25 mouse cellular contexts compared by ENCODE assay signal in genomic region chr2:54228613-54229012, GRCm38 (mm10).
DNase-seq lines count a peak whose midpoint lies in the region; ATAC-seq and TF ChIP-seq lines count a peak whose summit lies in the region.
"Had no signal": no experiment of that assay in that cellular context is flagged by ENCODE, and none has a peak within 500 bp of the region (broad histone marks: within the 10 kb centered on the region; RNA-seq: fewer than 3 reads in every experiment).

No protein-coding gene starts in this region.

- no peaks in the 10 kb centered on the region for H3K4me1 ChIP-seq in embryonic facial prominence, embryonic 11.5 days (ENCODE audit: control insufficient read depth, insufficient read depth, low read length)
- H3K4me1 ChIP-seq in embryonic facial prominence, embryonic 10.5 days, result no peaks in the 10 kb centered on the region
- no peaks in the 10 kb centered on the region for H3K4me1 ChIP-seq in lung, postnatal 0 days (ENCODE audit: insufficient read depth, low read depth, low read length)
- H3K4me1 ChIP-seq: embryonic facial prominence, embryonic 12.5 days; forebrain, embryonic 10.5 days; forebrain, embryonic 12.5 days had no signal

- H3K4me3 ChIP-seq in embryonic facial prominence, embryonic 11.5 days (ENCODE audit: low read depth, low read length), result no peak overlapping the region
- H3K4me3 ChIP-seq in embryonic facial prominence, embryonic 10.5 days, result no peak overlapping the region
- no peak overlapping the region for H3K4me3 ChIP-seq in lung, postnatal 0 days (ENCODE audit: low read depth, low read length)
- H3K4me3 ChIP-seq: embryonic facial prominence, embryonic 12.5 days; forebrain, embryonic 10.5 days; forebrain, embryonic 12.5 days had no signal

- H3K27ac ChIP-seq in embryonic facial prominence, embryonic 11.5 days (replicated peaks; ENCODE audit: low read depth, low read length), result no peak overlapping the region
- no peak overlapping the region for H3K27ac ChIP-seq in embryonic facial prominence, embryonic 10.5 days (replicated peaks)
- no peak overlapping the region for H3K27ac ChIP-seq in lung, postnatal 0 days (ENCODE audit: low read length)
- H3K27ac ChIP-seq: embryonic facial prominence, embryonic 12.5 days; forebrain, embryonic 10.5 days; forebrain, embryonic 12.5 days had no signal

- no peaks in the 10 kb centered on the region for H3K27me3 ChIP-seq in embryonic facial prominence, embryonic 11.5 days (ENCODE audit: control insufficient read depth, insufficient read depth, low read length)
- H3K27me3 ChIP-seq in embryonic facial prominence, embryonic 10.5 days (replicated peaks; ENCODE audit: low read depth, poor library complexity, severe bottlenecking), result no peaks in the 10 kb centered on the region
- no peaks in the 10 kb centered on the region for H3K27me3 ChIP-seq in lung, postnatal 0 days (replicated peaks; ENCODE audit: insufficient read depth, low read length)
- H3K27me3 ChIP-seq: CH12.LX; embryonic facial prominence, embryonic 12.5 days; forebrain, embryonic 12.5 days; Patski had no signal

- TF ChIP-seq EP300 in lung, postnatal 0 days (IDR thresholded peaks at IDR 0.05), result peak; percentile 28; the same call in 1 of the 2 replicates

- no peak overlapping the region for H3K4me2 ChIP-seq in embryonic facial prominence, embryonic 11.5 days (ENCODE audit: low read depth, low read length)
- no peak overlapping the region for H3K4me2 ChIP-seq in lung, postnatal 0 days (replicated peaks; ENCODE audit: low read depth, low read length)
- H3K4me2 ChIP-seq: embryonic facial prominence, embryonic 12.5 days; forebrain, embryonic 12.5 days had no signal

- no peaks in the 10 kb centered on the region for H3K36me3 ChIP-seq in embryonic facial prominence, embryonic 11.5 days (replicated peaks; ENCODE audit: control insufficient read depth, insufficient read depth, low read depth, low read length)
- no peaks in the 10 kb centered on the region for H3K36me3 ChIP-seq in embryonic facial prominence, embryonic 10.5 days (replicated peaks)
- H3K36me3 ChIP-seq in lung, postnatal 0 days (ENCODE audit: insufficient read depth, low read length), result no peaks in the 10 kb centered on the region
- H3K36me3 ChIP-seq: embryonic facial prominence, embryonic 12.5 days; forebrain, embryonic 10.5 days; forebrain, embryonic 12.5 days; G1E had no signal

- peak; percentile 22 for DNase-seq in embryonic facial prominence, embryonic 11.5 days (ENCODE audit: low spot score)
- DNase-seq in embryonic facial prominence, embryonic 10.5 days (ENCODE audit: low spot score), result no peak
- peak; percentile 54 for DNase-seq in lung, postnatal 0 days (ENCODE audit: low spot score)
- no peak for DNase-seq in lung, postnatal 10 days
- peak; percentile 38 for DNase-seq in lung, postnatal 36 days
- DNase-seq in lung, postnatal 4 days, result no peak
- no peak for DNase-seq in gastrocnemius, postnatal 4 days (ENCODE audit: low spot score in 2 of 2)
- DNase-seq: adrenal gland, adult 8-10 months; adrenal gland, postnatal 14 days; adrenal gland, postnatal 36 days; B cell, adult 2 months; cerebellum, adult 11-12 months; cerebellum, adult 9-10 months; cerebellum, postnatal 10 days; cerebellum, postnatal 25 days had no signal

- H3K9ac ChIP-seq in embryonic facial prominence, embryonic 11.5 days (replicated peaks; ENCODE audit: low read length), result no peak overlapping the region
- no peak overlapping the region for H3K9ac ChIP-seq in lung, postnatal 0 days (replicated peaks; ENCODE audit: low read depth)
- H3K9ac ChIP-seq: embryonic facial prominence, embryonic 12.5 days; forebrain, embryonic 12.5 days had no signal

- no peak for TF ChIP-seq CTCF in lung, postnatal 0 days (IDR thresholded peaks at IDR 0.05)

- no peaks in the 10 kb centered on the region for H3K9me3 ChIP-seq in embryonic facial prominence, embryonic 11.5 days (replicated peaks; ENCODE audit: control insufficient read depth, low read length)
- no peaks in the 10 kb centered on the region for H3K9me3 ChIP-seq in embryonic facial prominence, embryonic 10.5 days
- no peaks in the 10 kb centered on the region for H3K9me3 ChIP-seq in lung, postnatal 0 days (ENCODE audit: low read length)
- H3K9me3 ChIP-seq: embryonic facial prominence, embryonic 12.5 days; forebrain, embryonic 10.5 days; forebrain, embryonic 12.5 days; G1E had no signal

- ATAC-seq in embryonic facial prominence, embryonic 11.5 days (replicated peaks; ENCODE audit: insufficient number of reproducible peaks, low FRiP score, low TSS enrichment, low read depth), result no peak
- ATAC-seq in lung, postnatal 0 days, result peak; percentile 57; the same call in 1 of the 2 replicates
- ATAC-seq: activated CD4-positive, CD25-positive, alpha-beta regulatory T cell, adult 4 months; CD4-positive, CD25-positive, alpha-beta regulatory T cell, adult 4 months; forebrain, embryonic 14.5 days; forebrain, embryonic 16.5 days; Patski had no signal

Comparison
In these comparisons a context has a peak if more than half of its experiments do, and no peak if none do; other contexts are left out.
1. DNase-seq: peak in embryonic facial prominence, embryonic 11.5 days (single experiment), lung, postnatal 0 days (single experiment) and lung, postnatal 36 days (single experiment); none in embryonic facial prominence, embryonic 10.5 days (single experiment), lung, postnatal 10 days (single experiment), lung, postnatal 4 days (0 of 2) and gastrocnemius, postnatal 4 days (0 of 2).